Comparison of ENCODE assay signal across 9 mouse cellular contexts in genomic region chr15:41162268-41162667, GRCm38 (mm10).
DNase-seq lines count a peak whose midpoint lies in the region; ATAC-seq and TF ChIP-seq lines count a peak whose summit lies in the region.
"Had no signal": no experiment of that assay in that cellular context is flagged by ENCODE, and none has a peak within 500 bp of the region (broad histone marks: within the 10 kb centered on the region; RNA-seq: fewer than 3 reads in every experiment).

No protein-coding gene starts in this region.

- H3K4me2 ChIP-seq in liver, postnatal 0 days (ENCODE audit: low read depth, low read length) = peak overlapping the region; percentile 2; the same call in 1 of the 2 replicates
- peak overlapping the region; percentile 41 for H3K4me2 ChIP-seq in embryonic facial prominence, embryonic 14.5 days (ENCODE audit: low read depth, low read length)

- DNase-seq in frontal cortex, postnatal 25 days (ENCODE audit: low spot score in 2 of 2) = no peak
- no peak for DNase-seq in liver, postnatal 0 days
- DNase-seq in liver (no peak), MN1 (ENCODE audit: low spot score) (no peak)
- peak; percentile 36 for DNase-seq in embryonic facial prominence, embryonic 14.5 days (ENCODE audit: low spot score)
- DNase-seq in layer of hippocampus, postnatal 25 days (ENCODE audit: extremely low spot score in 1 of 2, low spot score in 1 of 2) = peak; percentile 13 to 20
- DNase-seq in testis, postnatal 14 days (ENCODE audit: low spot score) = no peak
- DNase-seq: thymus, postnatal 36 days had no signal

- no peak overlapping the region for H3K9ac ChIP-seq in liver, postnatal 0 days (replicated peaks)
- H3K9ac ChIP-seq in embryonic facial prominence, embryonic 14.5 days (ENCODE audit: low read depth, low read length) = no peak overlapping the region

- no peaks in the 10 kb centered on the region for H3K9me3 ChIP-seq in liver, postnatal 0 days (ENCODE audit: low read length)
- H3K9me3 ChIP-seq in embryonic facial prominence, embryonic 14.5 days (ENCODE audit: control insufficient read depth, low read length) = no peaks in the 10 kb centered on the region

- no peak for TF ChIP-seq CTCF in liver, postnatal 0 days (IDR thresholded peaks at IDR 0.05; ENCODE audit: low read depth)

- ATAC-seq in frontal cortex, adult (ENCODE audit: low TSS enrichment) = peak; percentile 90
- ATAC-seq in liver, postnatal 0 days = no peak
- no peak for ATAC-seq in embryonic facial prominence, embryonic 14.5 days (ENCODE audit: low read depth)

- H3K4me1 ChIP-seq in liver, postnatal 0 days (ENCODE audit: insufficient read depth) = 0 out of 2 replicates have a peak, but pooled peaks cover 2% of the 10 kb centered on the region
- H3K4me1 ChIP-seq in embryonic facial prominence, embryonic 14.5 days (ENCODE audit: control insufficient read depth, insufficient read depth, low read length) = 0 out of 2 replicates have a peak, but pooled peaks cover 6% of the 10 kb centered on the region

- H3K36me3 ChIP-seq in liver, postnatal 0 days (replicated peaks; ENCODE audit: insufficient read depth, low read length) = no peaks in the 10 kb centered on the region
- H3K36me3 ChIP-seq in embryonic facial prominence, embryonic 14.5 days (ENCODE audit: control insufficient read depth, insufficient read depth, low read length) = no peaks in the 10 kb centered on the region

- no peak overlapping the region for H3K27ac ChIP-seq in liver, postnatal 0 days (ENCODE audit: low read depth)
- no peak overlapping the region for H3K27ac ChIP-seq in embryonic facial prominence, embryonic 14.5 days (replicated peaks; ENCODE audit: low read depth, low read length)

- H3K4me3 ChIP-seq in liver, postnatal 0 days (ENCODE audit: low read depth, low read length) = no peak overlapping the region
- H3K4me3 ChIP-seq in embryonic facial prominence, embryonic 14.5 days (ENCODE audit: low read depth, low read length) = peak overlapping the region; percentile 4; the same call in 1 of the 2 replicates

- no peak for TF ChIP-seq EP300 in liver, postnatal 0 days (IDR thresholded peaks at IDR 0.05; ENCODE audit: low read depth)

- 32% methylated on average over 8 of the region's 8 CpGs for WGBS in liver, postnatal 0 days (ENCODE audit: insufficient replicate concordance)
- 26% methylated on average over 8 of the region's 8 CpGs for WGBS in embryonic facial prominence, embryonic 14.5 days

- H3K27me3 ChIP-seq in liver, postnatal 0 days (ENCODE audit: insufficient read depth, low read length) = no peaks in the 10 kb centered on the region
- H3K27me3 ChIP-seq in embryonic facial prominence, embryonic 14.5 days (replicated peaks; ENCODE audit: control insufficient read depth, insufficient read depth, low read length) = no peaks in the 10 kb centered on the region

Comparison
In these comparisons a context has a peak if more than half of its experiments do, and no peak if none do; other contexts are left out.
1. DNase-seq: peak in embryonic facial prominence, embryonic 14.5 days (single experiment) and layer of hippocampus, postnatal 25 days (2 of 2); none in frontal cortex, postnatal 25 days (0 of 2), liver, postnatal 0 days (single experiment), liver (single experiment), MN1 (single experiment) and testis, postnatal 14 days (single experiment).